Mouse (Mus musculus): ENCODE results near the gene Cldnd1. TPM values are rescaled to one million over a fixed set of nuclear protein-coding genes. Genes with fewer than 3 reads are reported as not detected.

The Cldnd1 gene
- 130 and 142 TPM in 2 replicates for polyA plus RNA-seq (2015; fragmentation: Nextera tagmentation; extraction: Ambion mirVana)

DNA sequence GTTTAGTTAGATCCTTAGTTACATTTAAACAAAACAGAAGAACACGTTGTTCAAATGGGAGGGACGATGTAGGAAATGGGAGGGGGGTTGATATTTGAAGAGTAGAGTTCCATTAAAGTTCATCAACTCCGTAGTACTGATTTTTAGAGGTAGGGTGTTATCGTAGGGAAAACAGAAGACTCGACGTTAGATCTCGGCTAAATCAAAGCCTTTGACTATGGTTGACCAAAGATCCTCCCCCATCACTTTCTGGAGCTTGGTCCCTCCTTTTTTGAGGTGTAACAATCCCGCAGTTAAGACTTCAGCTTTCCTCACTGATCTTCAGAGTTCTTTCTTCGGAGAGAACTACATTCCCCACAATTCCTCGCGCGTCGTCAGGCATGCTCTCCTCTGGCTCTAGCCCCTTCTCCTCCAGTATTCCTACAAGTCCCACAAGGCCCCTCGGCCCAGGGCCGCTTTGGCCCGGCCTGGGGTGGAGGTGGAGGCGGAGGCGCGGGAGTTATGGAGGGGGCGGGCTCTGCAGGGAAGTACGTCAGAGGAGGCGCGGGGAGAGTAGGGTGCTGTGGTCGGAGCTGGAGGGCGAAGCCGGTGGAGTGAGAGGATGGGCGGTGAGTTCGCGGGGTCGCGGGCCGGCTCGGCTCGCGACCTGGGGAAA lies at the start of gene Cldnd1:
TSS of gene Cldnd1 (plus strand) at position 434 of the 655 bp plus-strand sequence.
- no peaks in the 10 kb centered on the region for H3K9me3 ChIP-seq
- WGBS, result 2% methylated on average over 34 of the region's 35 CpGs
- peaks cover 7% of the 10 kb centered on the region for H3K4me1 ChIP-seq
- ATAC-seq (ENCODE audit: low FRiP score, low read depth), result peak; percentile 100
- peaks cover 29% of the 10 kb centered on the region for H3K36me3 ChIP-seq
- H3K4me2 ChIP-seq (replicated peaks), result peak within 1 kb of the TSS; percentile 72
- H3K9ac ChIP-seq, result peak within 1 kb of the TSS; percentile 77
- peak within 1 kb of the TSS; percentile 77 for H3K27ac ChIP-seq
- H3K4me3 ChIP-seq, result peak within 1 kb of the TSS; percentile 79
- no peaks in the 10 kb centered on the region for H3K27me3 ChIP-seq

- Histone ChIP-seq H3K4me2 (replicated peaks) (no peak overlapping the region), H3K36me3 (peaks cover 53% of the 10 kb centered on the region), H3K27ac (no peak overlapping the region), H3K9me3 (no peaks in the 10 kb centered on the region), H3K27me3 (no peaks in the 10 kb centered on the region), H3K9ac (no peak overlapping the region), H3K4me1 (no peaks in the 10 kb centered on the region), H3K4me3 (no peak overlapping the region)
- 77% methylated on average over 7 of the region's 7 CpGs for WGBS
- no peak for ATAC-seq (ENCODE audit: low FRiP score, low read depth)
These were observed 49.0 kb upstream of the Cldnd1 start for GRCm38 (mm10) chr16:58678660-58679059.

DNA sequence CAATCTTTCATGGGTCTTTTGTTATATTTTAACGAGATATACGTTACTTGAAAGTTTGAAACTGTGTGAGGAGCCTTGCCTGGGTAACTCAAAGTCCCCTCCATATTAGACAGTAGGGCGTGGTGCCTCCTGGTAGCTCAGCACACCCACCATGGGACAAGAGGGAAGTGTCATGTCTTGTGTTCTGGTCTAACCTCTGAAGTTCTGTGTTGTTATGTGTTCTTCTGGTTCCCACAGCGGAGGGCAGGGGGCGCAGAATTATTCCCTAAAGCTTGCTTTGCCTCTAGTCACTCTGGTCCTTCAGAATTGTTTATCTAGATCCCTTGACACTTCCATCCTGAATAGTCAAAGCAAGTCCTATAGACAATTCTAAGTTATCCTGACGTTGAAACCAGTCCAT lies 45.7 kb upstream of the Cldnd1 start:
- no peak overlapping the region for H3K4me2 ChIP-seq (replicated peaks)
- H3K27me3 ChIP-seq, result no peaks in the 10 kb centered on the region
- no peak for ATAC-seq (ENCODE audit: low FRiP score, low read depth)
- H3K9me3 ChIP-seq, result no peaks in the 10 kb centered on the region
- H3K36me3 ChIP-seq, result peaks cover 27% of the 10 kb centered on the region
- no peaks in the 10 kb centered on the region for H3K4me1 ChIP-seq
- 89% methylated on average over 6 of the region's 6 CpGs for WGBS
- no peak overlapping the region for H3K9ac ChIP-seq
- no peak overlapping the region for H3K27ac ChIP-seq
- no peak overlapping the region for H3K4me3 ChIP-seq

GRCm38 (mm10) chr16:58682870-58683269 lies 44.8 kb upstream of the Cldnd1 start:
- H3K9me3 ChIP-seq, result no peaks in the 10 kb centered on the region
- 71% methylated on average over 7 of the region's 7 CpGs for WGBS
- H3K4me3 ChIP-seq, result no peak overlapping the region
- H3K4me2 ChIP-seq (replicated peaks), result no peak overlapping the region
- peaks cover 24% of the 10 kb centered on the region for H3K36me3 ChIP-seq
- H3K9ac ChIP-seq, result no peak overlapping the region
- H3K27me3 ChIP-seq, result no peaks in the 10 kb centered on the region
- no peak for ATAC-seq (ENCODE audit: low FRiP score, low read depth)
- H3K4me1 ChIP-seq, result no peaks in the 10 kb centered on the region
- H3K27ac ChIP-seq, result no peak overlapping the region

DNA sequence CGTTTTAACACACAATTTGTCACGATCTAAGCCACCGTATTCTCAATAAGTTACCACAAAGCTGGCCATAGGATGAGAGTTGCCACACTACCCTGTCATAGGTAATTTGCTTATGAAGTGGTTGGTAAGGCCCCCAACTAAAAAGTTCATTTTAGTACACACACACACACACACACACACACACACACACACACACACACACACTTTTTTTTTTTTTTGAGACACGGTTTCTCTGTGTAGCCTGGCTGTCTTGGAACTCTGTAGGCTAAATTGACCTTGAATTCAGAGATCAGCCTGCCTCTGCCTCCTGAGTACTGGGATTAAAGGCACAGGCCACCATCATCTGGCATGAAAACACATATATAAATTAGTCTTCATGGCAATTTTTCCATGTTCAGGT lies 43.8 kb upstream of the Cldnd1 start:
- H3K4me2 ChIP-seq (replicated peaks), result no peak overlapping the region
- H3K4me1 ChIP-seq, result no peaks in the 10 kb centered on the region
- no peaks in the 10 kb centered on the region for H3K9me3 ChIP-seq
- no peak overlapping the region for H3K9ac ChIP-seq
- H3K4me3 ChIP-seq, result no peak overlapping the region
- no peaks in the 10 kb centered on the region for H3K27me3 ChIP-seq
- 88% methylated on average over 4 of the region's 4 CpGs for WGBS
- H3K27ac ChIP-seq, result no peak overlapping the region
- peaks cover 16% of the 10 kb centered on the region for H3K36me3 ChIP-seq
- ATAC-seq (ENCODE audit: low FRiP score, low read depth), result no peak

- H3K4me3 ChIP-seq, result no peak overlapping the region
- H3K9ac ChIP-seq, result no peak overlapping the region
- no peak overlapping the region for H3K27ac ChIP-seq
- no peaks in the 10 kb centered on the region for H3K4me1 ChIP-seq
- no peaks in the 10 kb centered on the region for H3K27me3 ChIP-seq
- ATAC-seq (ENCODE audit: low FRiP score, low read depth), result no peak
- H3K9me3 ChIP-seq, result no peaks in the 10 kb centered on the region
- H3K4me2 ChIP-seq (replicated peaks), result no peak overlapping the region
- peaks cover 14% of the 10 kb centered on the region for H3K36me3 ChIP-seq
These were observed 43.2 kb upstream of the Cldnd1 start for GRCm38 (mm10) chr16:58684537-58684936.

- H3K4me1 ChIP-seq, result no peaks in the 10 kb centered on the region
- no peaks in the 10 kb centered on the region for H3K27me3 ChIP-seq
- H3K4me2 ChIP-seq (replicated peaks), result no peak overlapping the region
- WGBS, result 75% methylated on average over 20 of the region's 20 CpGs
- peaks cover 9% of the 10 kb centered on the region for H3K36me3 ChIP-seq
- no peak overlapping the region for H3K9ac ChIP-seq
- H3K9me3 ChIP-seq, result no peaks in the 10 kb centered on the region
- H3K4me3 ChIP-seq, result no peak overlapping the region
- ATAC-seq (ENCODE audit: low FRiP score, low read depth), result no peak
- H3K27ac ChIP-seq, result no peak overlapping the region
These were observed 41.9 kb upstream of the Cldnd1 start for GRCm38 (mm10) chr16:58685548-58686537.

GRCm38 (mm10) chr16:58688534-58688933 lies 39.2 kb upstream of the Cldnd1 start:
- ATAC-seq (ENCODE audit: low FRiP score, low read depth), result no peak
- 89% methylated on average over 1 of the region's 1 CpGs for WGBS
- Histone ChIP-seq H3K9ac (no peak overlapping the region), H3K27ac (no peak overlapping the region), H3K4me2 (replicated peaks) (no peak overlapping the region), H3K9me3 (no peaks in the 10 kb centered on the region), H3K36me3 (no peaks in the 10 kb centered on the region), H3K27me3 (no peaks in the 10 kb centered on the region), H3K4me3 (no peak overlapping the region), H3K4me1 (no peaks in the 10 kb centered on the region)

GRCm38 (mm10) chr16:58689555-58690169 lies 38.0 kb upstream of the Cldnd1 start:
- Histone ChIP-seq H3K4me3 (no peak overlapping the region), H3K9ac (no peak overlapping the region), H3K4me1 (no peaks in the 10 kb centered on the region), H3K36me3 (no peaks in the 10 kb centered on the region), H3K27ac (no peak overlapping the region), H3K4me2 (replicated peaks) (no peak overlapping the region), H3K9me3 (no peaks in the 10 kb centered on the region), H3K27me3 (no peaks in the 10 kb centered on the region)
- ATAC-seq (ENCODE audit: low FRiP score, low read depth), result no peak
- 83% methylated on average over 5 of the region's 5 CpGs for WGBS

DNA sequence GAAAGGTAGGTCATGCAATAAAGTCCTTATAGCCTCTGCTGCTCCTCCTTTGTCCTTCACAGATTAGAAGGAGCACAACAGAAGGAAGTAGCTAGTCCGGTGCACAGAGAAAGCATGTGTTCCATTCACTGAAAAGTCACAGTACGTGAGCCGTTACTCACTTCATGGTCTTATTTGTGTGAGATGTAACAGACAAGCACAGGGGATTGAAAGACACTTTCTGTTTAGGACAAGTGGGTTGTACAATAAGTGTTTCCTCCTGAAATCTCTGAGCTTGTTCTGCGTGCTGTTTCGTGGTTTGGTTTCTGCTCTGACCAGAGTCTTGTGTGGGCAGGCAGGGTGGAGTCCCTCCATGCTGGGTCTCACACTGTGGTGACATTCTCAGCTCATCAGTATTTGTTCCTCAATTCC lies 37.4 kb upstream of the Cldnd1 start:
- H3K9ac ChIP-seq, result no peak overlapping the region
- H3K4me2 ChIP-seq (replicated peaks), result no peak overlapping the region
- no peak overlapping the region for H3K27ac ChIP-seq
- WGBS, result 85% methylated on average over 5 of the region's 5 CpGs
- H3K36me3 ChIP-seq, result no peaks in the 10 kb centered on the region
- H3K9me3 ChIP-seq, result no peaks in the 10 kb centered on the region
- no peak for ATAC-seq (ENCODE audit: low FRiP score, low read depth)
- H3K4me3 ChIP-seq, result no peak overlapping the region
- H3K4me1 ChIP-seq, result no peaks in the 10 kb centered on the region
- H3K27me3 ChIP-seq, result no peaks in the 10 kb centered on the region

DNA sequence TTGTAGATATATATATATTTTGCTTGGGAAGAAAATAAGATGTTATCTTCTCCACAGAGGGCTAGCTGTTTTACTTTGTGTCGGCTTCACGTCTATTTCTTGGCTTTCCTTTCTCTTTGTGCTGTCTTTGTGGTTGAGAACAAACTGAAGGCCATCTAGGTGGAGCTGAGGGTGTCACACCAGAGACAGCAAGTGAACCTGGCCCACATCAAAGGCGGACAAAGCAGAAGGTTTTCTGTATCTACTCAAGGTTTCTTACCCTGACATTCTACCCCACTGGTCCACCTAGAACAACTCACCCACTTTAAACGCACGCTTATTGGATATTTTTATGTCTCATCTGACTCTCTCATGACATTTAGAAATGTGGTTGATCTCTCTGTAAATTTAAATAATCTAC lies 33.6 kb upstream of the Cldnd1 start:
- H3K4me3 ChIP-seq, result no peak overlapping the region
- no peak for ATAC-seq (ENCODE audit: low FRiP score, low read depth)
- H3K27ac ChIP-seq, result no peak overlapping the region
- no peaks in the 10 kb centered on the region for H3K27me3 ChIP-seq
- no peak overlapping the region for H3K4me2 ChIP-seq (replicated peaks)
- H3K9me3 ChIP-seq, result no peaks in the 10 kb centered on the region
- no peaks in the 10 kb centered on the region for H3K4me1 ChIP-seq
- H3K9ac ChIP-seq, result no peak overlapping the region
- H3K36me3 ChIP-seq, result no peaks in the 10 kb centered on the region
- WGBS, result 92% methylated on average over 5 of the region's 5 CpGs

GRCm38 (mm10) chr16:58696796-58697195 lies 30.9 kb upstream of the Cldnd1 start:
- 85% methylated on average over 3 of the region's 3 CpGs for WGBS
- H3K9me3 ChIP-seq, result no peaks in the 10 kb centered on the region
- no peak for ATAC-seq (ENCODE audit: low FRiP score, low read depth)
- no peak overlapping the region for H3K27ac ChIP-seq
- no peak overlapping the region for H3K4me2 ChIP-seq (replicated peaks)
- no peaks in the 10 kb centered on the region for H3K4me1 ChIP-seq
- no peak overlapping the region for H3K4me3 ChIP-seq
- no peaks in the 10 kb centered on the region for H3K36me3 ChIP-seq
- no peaks in the 10 kb centered on the region for H3K27me3 ChIP-seq
- H3K9ac ChIP-seq, result no peak overlapping the region
